Mouse (Mus musculus): ENCODE results near the gene Zzef1. TPM values are rescaled to one million over a fixed set of nuclear protein-coding genes. Genes with fewer than 3 reads are reported as not detected.

Gene Zzef1
- polyA plus RNA-seq, 1 experiment from 2014 or later, result 8.8 TPM

DNA sequence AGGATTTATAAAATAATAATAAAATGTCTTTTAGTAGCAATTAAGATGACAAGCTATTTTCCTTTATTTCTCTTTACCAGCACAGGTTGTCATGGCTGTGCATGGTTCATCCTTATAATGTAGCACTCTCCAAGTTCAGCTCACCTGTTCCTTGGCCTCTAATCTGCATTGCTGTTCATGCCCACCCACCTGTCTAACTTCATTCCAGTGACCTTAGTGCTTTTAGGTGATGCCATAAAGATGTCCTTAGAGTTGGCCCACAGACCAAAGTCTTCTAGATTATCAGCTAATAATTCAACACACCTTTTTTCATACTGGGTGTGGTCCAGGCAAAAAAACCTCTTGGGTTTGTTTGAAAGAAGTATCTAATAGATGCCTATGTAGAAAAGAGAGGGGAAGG lies 5.2 kb downstream of the Zzef1 start:
- Histone ChIP-seq H3K4me2 (replicated peaks; ENCODE audit: low read depth, low read length) (no peak overlapping the region), H3K9me3 (ENCODE audit: low read length) (no peaks in the 10 kb centered on the region), H3K36me3 (ENCODE audit: insufficient read depth, low read length) (no peaks in the 10 kb centered on the region), H3K27me3 (ENCODE audit: insufficient read depth, low read length) (no peaks in the 10 kb centered on the region), H3K9ac (replicated peaks; ENCODE audit: low read length) (no peak overlapping the region), H3K4me1 (ENCODE audit: insufficient read depth, low read length) (peaks cover 12% of the 10 kb centered on the region), H3K4me3 (ENCODE audit: low read length) (no peak overlapping the region), H3K27ac (ENCODE audit: low read length) (no peak overlapping the region)
- ATAC-seq (ENCODE audit: low FRiP score, low TSS enrichment), result no peak

DNA sequence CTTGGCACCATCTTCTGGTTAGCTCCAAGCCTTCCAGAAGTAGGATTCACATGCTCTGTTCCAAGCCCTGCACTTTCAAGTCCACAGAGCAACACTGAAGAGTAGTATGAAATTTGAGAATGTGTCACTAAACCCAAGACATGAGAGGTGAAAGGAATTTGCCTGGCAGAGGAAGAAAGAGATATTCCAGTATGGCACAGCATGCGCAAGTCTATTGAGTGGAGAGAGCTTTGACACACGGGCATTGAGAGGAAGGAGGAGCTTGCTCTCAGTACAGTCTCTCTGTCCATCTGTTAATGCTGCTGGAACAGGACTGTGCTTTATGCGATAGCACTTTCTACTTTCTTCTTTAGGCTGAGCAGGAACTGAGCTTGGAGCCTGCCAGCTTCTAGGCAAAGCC lies 7.0 kb downstream of the Zzef1 start:
- H3K4me1 ChIP-seq (ENCODE audit: insufficient read depth, low read length), result peaks cover 4% of the 10 kb centered on the region; the same call in 1 of the 2 replicates
- no peak overlapping the region for H3K27ac ChIP-seq (ENCODE audit: low read length)
- no peaks in the 10 kb centered on the region for H3K36me3 ChIP-seq (ENCODE audit: insufficient read depth, low read length)
- no peak overlapping the region for H3K4me2 ChIP-seq (replicated peaks; ENCODE audit: low read depth, low read length)
- no peak overlapping the region for H3K9ac ChIP-seq (replicated peaks; ENCODE audit: low read length)
- no peaks in the 10 kb centered on the region for H3K27me3 ChIP-seq (ENCODE audit: insufficient read depth, low read length)
- no peak for ATAC-seq (ENCODE audit: low FRiP score, low TSS enrichment)
- WGBS, result 80% methylated on average over 3 of the region's 3 CpGs
- no peak overlapping the region for H3K4me3 ChIP-seq (ENCODE audit: low read length)
- no peaks in the 10 kb centered on the region for H3K9me3 ChIP-seq (ENCODE audit: low read length)

DNA sequence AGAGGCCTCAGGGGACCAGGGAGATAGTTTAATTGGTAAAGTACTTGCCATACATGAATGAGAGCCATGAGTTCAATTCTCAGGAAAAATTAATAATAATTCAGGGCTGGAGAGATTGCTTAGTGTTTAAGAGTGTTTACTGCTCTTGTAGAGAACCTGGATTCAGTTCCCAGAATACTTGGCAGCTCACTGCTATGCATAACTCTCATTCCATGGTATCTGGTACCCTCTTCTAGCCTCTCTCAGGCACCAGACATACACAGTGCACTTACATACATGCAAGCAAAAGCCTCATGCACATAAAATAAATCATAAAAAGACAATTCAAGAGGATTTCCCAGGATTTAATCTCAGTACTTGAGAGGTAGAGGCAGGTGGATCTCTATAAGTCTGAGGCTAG lies 8.6 kb downstream of the Zzef1 start:
- no peak overlapping the region for H3K27ac ChIP-seq (ENCODE audit: low read length)
- no peak for ATAC-seq (ENCODE audit: low FRiP score, low TSS enrichment)
- no peaks in the 10 kb centered on the region for H3K4me1 ChIP-seq (ENCODE audit: insufficient read depth, low read length)
- no peak overlapping the region for H3K4me2 ChIP-seq (replicated peaks; ENCODE audit: low read depth, low read length)
- no peaks in the 10 kb centered on the region for H3K9me3 ChIP-seq (ENCODE audit: low read length)
- no peaks in the 10 kb centered on the region for H3K27me3 ChIP-seq (ENCODE audit: insufficient read depth, low read length)
- no peak overlapping the region for H3K4me3 ChIP-seq (ENCODE audit: low read length)
- H3K36me3 ChIP-seq (ENCODE audit: insufficient read depth, low read length), result no peaks in the 10 kb centered on the region
- no peak overlapping the region for H3K9ac ChIP-seq (replicated peaks; ENCODE audit: low read length)

DNA sequence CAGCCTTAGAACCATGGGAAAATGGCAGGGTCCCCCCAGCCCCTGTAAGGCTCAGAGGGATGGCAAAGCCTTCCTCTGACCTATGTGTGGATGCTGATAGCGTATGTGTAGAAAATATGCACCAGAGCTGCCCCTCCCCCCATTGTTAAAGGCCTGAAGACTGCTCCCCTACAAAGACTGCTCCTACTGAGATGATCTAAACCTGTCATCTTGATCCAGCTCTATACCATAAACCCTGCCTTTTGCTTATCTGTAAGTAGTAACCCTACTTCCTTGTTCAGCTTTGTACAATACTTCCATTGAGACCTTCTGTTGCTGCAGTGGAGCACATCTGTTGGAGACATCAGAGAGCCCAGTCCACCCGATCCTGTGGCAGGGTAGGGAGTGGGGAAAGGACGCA lies 9.2 kb downstream of the Zzef1 start:
- Histone ChIP-seq H3K36me3 (ENCODE audit: insufficient read depth, low read length) (no peaks in the 10 kb centered on the region), H3K9ac (replicated peaks; ENCODE audit: low read length) (no peak overlapping the region)
- 90% methylated on average over 3 of the region's 3 CpGs for WGBS

DNA sequence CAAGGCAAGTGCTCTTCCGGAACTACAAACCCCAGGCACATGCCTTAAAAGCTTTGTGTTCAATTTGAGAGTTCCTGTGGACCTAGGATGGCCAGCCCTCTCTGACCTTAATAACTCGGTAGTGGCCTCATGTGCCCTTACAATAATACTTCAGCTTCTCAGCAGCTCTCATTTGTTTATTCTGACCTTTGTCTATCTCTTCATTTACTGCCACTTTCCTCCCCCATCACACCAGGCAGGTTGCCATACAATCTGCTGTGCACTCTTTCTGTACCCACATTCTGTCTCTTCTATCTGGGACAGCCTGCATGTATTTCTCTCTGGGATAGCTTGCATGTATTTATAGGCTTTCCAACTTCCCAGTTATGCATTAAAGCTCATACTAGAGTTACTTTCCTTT lies 10.5 kb downstream of the Zzef1 start:
- H3K27me3 ChIP-seq (ENCODE audit: insufficient read depth, low read length), result no peaks in the 10 kb centered on the region
- no peaks in the 10 kb centered on the region for H3K9me3 ChIP-seq (ENCODE audit: low read length)
- no peak overlapping the region for H3K9ac ChIP-seq (replicated peaks; ENCODE audit: low read length)
- no peak overlapping the region for H3K4me3 ChIP-seq (ENCODE audit: low read length)
- 82% methylated on average over 2 of the region's 2 CpGs for WGBS
- ATAC-seq (ENCODE audit: low FRiP score, low TSS enrichment), result no peak
- H3K27ac ChIP-seq (ENCODE audit: low read length), result no peak overlapping the region
- no peaks in the 10 kb centered on the region for H3K4me1 ChIP-seq (ENCODE audit: insufficient read depth, low read length)
- no peaks in the 10 kb centered on the region for H3K36me3 ChIP-seq (ENCODE audit: insufficient read depth, low read length)
- no peak overlapping the region for H3K4me2 ChIP-seq (replicated peaks; ENCODE audit: low read depth, low read length)

More for the DNA sequence above, 9.2 kb downstream of the Zzef1 start:
- H3K27me3 ChIP-seq (ENCODE audit: insufficient read depth, low read length), result no peaks in the 10 kb centered on the region
- no peak for ATAC-seq (ENCODE audit: low FRiP score, low TSS enrichment)
- H3K9me3 ChIP-seq (ENCODE audit: low read length), result no peaks in the 10 kb centered on the region
- no peaks in the 10 kb centered on the region for H3K4me1 ChIP-seq (ENCODE audit: insufficient read depth, low read length)
- H3K4me2 ChIP-seq (replicated peaks; ENCODE audit: low read depth, low read length), result no peak overlapping the region
- no peak overlapping the region for H3K4me3 ChIP-seq (ENCODE audit: low read length)
- H3K27ac ChIP-seq (ENCODE audit: low read length), result no peak overlapping the region

DNA sequence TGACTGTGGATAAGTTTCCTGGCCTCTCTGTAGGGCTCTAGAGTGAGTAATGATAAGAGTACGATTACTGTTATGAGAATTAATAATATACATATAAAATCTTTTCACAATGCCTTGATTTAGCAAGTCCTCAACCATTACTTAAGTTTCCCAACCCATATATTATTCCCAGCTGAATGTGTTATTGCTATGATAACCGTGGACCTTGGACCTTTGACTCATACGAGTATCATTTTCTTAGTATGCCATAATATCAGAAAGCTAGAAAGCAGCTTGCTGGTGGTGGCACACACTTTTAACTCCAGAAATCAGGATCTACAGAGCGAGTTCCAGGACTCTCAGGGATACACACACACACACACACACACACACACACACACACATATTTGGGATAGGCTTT lies 12.0 kb downstream of the Zzef1 start:
- no peak overlapping the region for H3K4me2 ChIP-seq (replicated peaks; ENCODE audit: low read depth, low read length)
- H3K36me3 ChIP-seq (ENCODE audit: insufficient read depth, low read length), result no peaks in the 10 kb centered on the region
- no peak overlapping the region for H3K27ac ChIP-seq (ENCODE audit: low read length)
- ATAC-seq (ENCODE audit: low FRiP score, low TSS enrichment), result no peak
- H3K9me3 ChIP-seq (ENCODE audit: low read length), result no peaks in the 10 kb centered on the region
- H3K27me3 ChIP-seq (ENCODE audit: insufficient read depth, low read length), result no peaks in the 10 kb centered on the region
- H3K4me3 ChIP-seq (ENCODE audit: low read length), result no peak overlapping the region
- H3K4me1 ChIP-seq (ENCODE audit: insufficient read depth, low read length), result no peaks in the 10 kb centered on the region
- WGBS, result 70% methylated on average over 4 of the region's 4 CpGs
- no peak overlapping the region for H3K9ac ChIP-seq (replicated peaks; ENCODE audit: low read length)

DNA sequence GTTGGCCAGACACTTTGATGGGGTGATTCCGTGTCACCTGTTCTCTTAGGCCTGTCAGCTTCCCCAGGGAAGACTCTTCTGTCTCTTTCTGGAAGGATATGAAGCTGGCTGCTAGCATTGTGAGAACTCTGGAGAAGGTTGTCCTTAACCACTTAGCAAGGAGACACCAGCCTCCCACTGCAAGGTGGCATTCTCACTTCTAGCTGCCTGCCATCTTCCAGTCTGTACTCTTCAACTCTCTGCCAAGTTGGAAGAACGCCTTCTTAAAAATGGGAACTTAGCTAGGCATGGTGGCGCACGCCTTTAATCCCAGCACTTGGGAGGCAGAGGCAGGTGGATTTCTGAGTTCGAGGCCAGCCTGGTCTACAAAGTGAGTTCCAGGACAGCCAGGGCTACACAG lies 17.7 kb downstream of the Zzef1 start:
- H3K4me3 ChIP-seq (ENCODE audit: low read length), result no peak overlapping the region
- WGBS, result 94% methylated on average over 5 of the region's 5 CpGs
- H3K4me2 ChIP-seq (replicated peaks; ENCODE audit: low read depth, low read length), result no peak overlapping the region
- no peaks in the 10 kb centered on the region for H3K4me1 ChIP-seq (ENCODE audit: insufficient read depth, low read length)
- H3K27me3 ChIP-seq (ENCODE audit: insufficient read depth, low read length), result no peaks in the 10 kb centered on the region
- H3K9me3 ChIP-seq (ENCODE audit: low read length), result no peaks in the 10 kb centered on the region
- H3K36me3 ChIP-seq (ENCODE audit: insufficient read depth, low read length), result no peaks in the 10 kb centered on the region
- no peak for ATAC-seq (ENCODE audit: low FRiP score, low TSS enrichment)
- H3K27ac ChIP-seq (ENCODE audit: low read length), result no peak overlapping the region
- H3K9ac ChIP-seq (replicated peaks; ENCODE audit: low read length), result no peak overlapping the region

DNA sequence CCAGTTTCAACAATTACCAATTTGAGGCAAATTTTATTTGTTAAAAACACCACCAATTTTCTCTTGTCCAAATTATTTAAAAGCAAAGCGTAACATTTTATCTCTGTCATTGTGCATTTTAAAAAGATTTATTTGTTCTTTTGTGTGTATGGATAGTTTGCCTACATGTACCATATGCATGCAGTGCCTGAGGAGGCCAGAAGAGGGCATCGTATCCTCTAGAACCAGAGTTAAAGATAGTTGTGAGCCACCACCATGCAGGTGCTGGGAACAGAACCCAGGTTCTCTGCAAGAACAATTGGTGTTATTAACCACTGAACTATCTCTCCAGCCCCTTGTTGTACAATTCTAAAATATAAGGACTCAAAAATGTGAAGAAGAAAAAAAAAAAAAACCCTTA lies 18.2 kb downstream of the Zzef1 start:
- WGBS, result 84% methylated on average over 2 of the region's 2 CpGs
- Histone ChIP-seq H3K9me3 (ENCODE audit: low read length) (no peaks in the 10 kb centered on the region), H3K4me3 (ENCODE audit: low read length) (no peak overlapping the region), H3K9ac (replicated peaks; ENCODE audit: low read length) (no peak overlapping the region), H3K36me3 (ENCODE audit: insufficient read depth, low read length) (no peaks in the 10 kb centered on the region), H3K4me2 (replicated peaks; ENCODE audit: low read depth, low read length) (no peak overlapping the region), H3K27me3 (ENCODE audit: insufficient read depth, low read length) (no peaks in the 10 kb centered on the region), H3K4me1 (ENCODE audit: insufficient read depth, low read length) (no peaks in the 10 kb centered on the region), H3K27ac (ENCODE audit: low read length) (no peak overlapping the region)
- ATAC-seq (ENCODE audit: low FRiP score, low TSS enrichment), result no peak

DNA sequence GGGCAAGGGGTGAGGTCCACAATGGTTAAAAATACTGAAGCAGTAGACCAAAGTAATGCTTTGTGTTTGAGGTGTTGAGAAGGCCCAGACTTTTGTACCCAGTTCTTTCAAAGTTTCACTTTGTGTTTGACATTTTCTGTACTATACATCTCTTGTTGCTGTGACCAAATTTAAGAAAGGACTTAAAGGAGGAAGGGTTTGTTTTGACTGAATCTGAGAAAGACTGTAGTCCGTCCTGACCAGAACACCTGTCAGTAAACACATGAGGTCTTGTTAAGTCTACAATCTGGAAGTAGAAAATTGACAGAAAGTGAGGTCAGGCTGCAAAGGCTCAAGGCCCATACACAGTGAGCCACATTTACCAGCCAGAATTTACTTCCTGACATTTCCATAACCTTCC lies 20.8 kb downstream of the Zzef1 start:
- peaks cover 15% of the 10 kb centered on the region; the same call in 1 of the 2 replicates for H3K36me3 ChIP-seq (ENCODE audit: insufficient read depth, low read length)
- H3K27ac ChIP-seq (ENCODE audit: low read length), result no peak overlapping the region
- 93% methylated on average over 1 of the region's 1 CpGs for WGBS
- no peak overlapping the region for H3K4me2 ChIP-seq (replicated peaks; ENCODE audit: low read depth, low read length)
- no peaks in the 10 kb centered on the region for H3K4me1 ChIP-seq (ENCODE audit: insufficient read depth, low read length)
- no peak overlapping the region for H3K4me3 ChIP-seq (ENCODE audit: low read length)
- H3K9ac ChIP-seq (replicated peaks; ENCODE audit: low read length), result no peak overlapping the region
- no peaks in the 10 kb centered on the region for H3K27me3 ChIP-seq (ENCODE audit: insufficient read depth, low read length)
- no peaks in the 10 kb centered on the region for H3K9me3 ChIP-seq (ENCODE audit: low read length)
- ATAC-seq (ENCODE audit: low FRiP score, low TSS enrichment), result no peak

DNA sequence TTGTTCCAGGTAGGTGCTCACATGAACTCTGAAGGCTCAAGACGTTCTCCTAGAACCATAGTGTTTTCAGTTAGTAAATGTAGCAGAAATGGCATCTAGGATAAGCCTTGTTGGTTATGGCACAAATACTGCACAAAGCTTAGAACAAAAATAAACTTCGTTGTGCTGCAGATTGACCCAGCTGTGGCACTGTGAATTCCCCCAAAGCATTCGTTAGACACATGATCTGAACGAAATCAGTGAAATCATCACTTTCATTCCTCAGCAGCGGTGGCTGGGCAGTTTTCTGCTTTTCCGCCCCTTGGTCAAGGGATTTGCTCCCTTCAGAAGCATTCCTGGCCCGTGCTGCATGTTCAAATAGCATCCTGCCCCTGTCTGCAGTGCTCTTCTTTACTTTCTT lies 22.0 kb downstream of the Zzef1 start:
- Histone ChIP-seq H3K9me3 (ENCODE audit: low read length) (no peaks in the 10 kb centered on the region), H3K4me3 (ENCODE audit: low read length) (no peak overlapping the region), H3K9ac (replicated peaks; ENCODE audit: low read length) (no peak overlapping the region), H3K27ac (ENCODE audit: low read length) (no peak overlapping the region), H3K27me3 (ENCODE audit: insufficient read depth, low read length) (no peaks in the 10 kb centered on the region), H3K36me3 (ENCODE audit: insufficient read depth, low read length) (peaks cover 20% of the 10 kb centered on the region; the same call in 1 of the 2 replicates), H3K4me2 (replicated peaks; ENCODE audit: low read depth, low read length) (no peak overlapping the region), H3K4me1 (ENCODE audit: insufficient read depth, low read length) (no peaks in the 10 kb centered on the region)
- WGBS, result 85% methylated on average over 7 of the region's 7 CpGs
- no peak for ATAC-seq (ENCODE audit: low FRiP score, low TSS enrichment)

DNA sequence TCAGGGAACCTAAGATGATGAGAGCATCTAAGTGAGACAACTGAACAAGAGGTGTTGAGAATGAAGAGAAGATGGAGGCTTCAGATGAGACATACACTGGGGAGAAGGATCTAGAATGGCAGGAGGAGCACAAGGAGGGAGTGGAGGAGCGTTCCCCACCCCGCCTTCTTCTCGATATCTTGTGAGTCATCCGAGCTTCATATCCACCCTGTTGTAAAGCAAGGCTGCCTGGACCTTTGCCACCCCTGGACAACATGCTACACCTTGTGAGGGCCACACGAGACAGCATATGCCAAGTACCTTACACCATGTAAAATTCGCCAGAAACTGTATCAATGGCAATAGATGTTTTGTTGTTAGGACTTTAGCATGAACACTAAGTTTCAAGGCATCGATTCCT lies 25.0 kb downstream of the Zzef1 start:
- no peaks in the 10 kb centered on the region for H3K27me3 ChIP-seq (ENCODE audit: insufficient read depth, low read length)
- no peaks in the 10 kb centered on the region for H3K9me3 ChIP-seq (ENCODE audit: low read length)
- H3K4me3 ChIP-seq (ENCODE audit: low read length), result no peak overlapping the region
- no peak for ATAC-seq (ENCODE audit: low FRiP score, low TSS enrichment)
- 89% methylated on average over 7 of the region's 7 CpGs for WGBS
- no peak overlapping the region for H3K27ac ChIP-seq (ENCODE audit: low read length)
- no peaks in the 10 kb centered on the region for H3K4me1 ChIP-seq (ENCODE audit: insufficient read depth, low read length)
- H3K4me2 ChIP-seq (replicated peaks; ENCODE audit: low read depth, low read length), result no peak overlapping the region
- no peak overlapping the region for H3K9ac ChIP-seq (replicated peaks; ENCODE audit: low read length)
- H3K36me3 ChIP-seq (ENCODE audit: insufficient read depth, low read length), result peaks cover 29% of the 10 kb centered on the region; the same call in 1 of the 2 replicates
